Mouse (Mus musculus): ENCODE data around the gene Gsta2. TPM values are rescaled to one million over a fixed set of nuclear protein-coding genes. Genes with fewer than 3 reads are reported as not detected.
"Not testable (repeated sequence)": the region's sequence is repeated elsewhere in the genome, so short reads cannot be mapped to it uniquely, and the experiment has no call there.

The Gsta2 gene
- polyA plus RNA-seq, 1 experiment: not detected

DNA sequence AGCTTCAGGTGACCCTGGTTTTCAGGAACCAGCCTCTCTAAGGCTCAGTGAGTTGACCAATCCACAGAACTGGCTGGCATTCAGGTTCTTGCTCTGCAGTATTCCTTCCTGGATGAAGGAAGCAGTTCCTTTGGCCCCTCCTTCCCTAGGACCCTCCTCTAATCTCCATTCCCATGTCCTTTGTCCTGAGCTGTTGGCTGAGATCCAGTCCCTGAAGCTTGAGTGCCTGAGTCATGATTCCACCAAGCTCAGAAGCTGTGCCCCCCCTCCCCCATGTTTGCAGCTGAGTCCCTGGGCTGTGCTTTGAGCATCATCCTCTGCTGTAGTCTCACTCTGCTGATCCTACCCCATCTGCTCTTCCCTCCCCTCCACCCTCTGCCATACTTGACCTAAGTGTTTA, 18.5 kb downstream of the Gsta2 start:
- not testable (repeated sequence) for DNase-seq (ENCODE audit: low read depth, low spot score)

DNA sequence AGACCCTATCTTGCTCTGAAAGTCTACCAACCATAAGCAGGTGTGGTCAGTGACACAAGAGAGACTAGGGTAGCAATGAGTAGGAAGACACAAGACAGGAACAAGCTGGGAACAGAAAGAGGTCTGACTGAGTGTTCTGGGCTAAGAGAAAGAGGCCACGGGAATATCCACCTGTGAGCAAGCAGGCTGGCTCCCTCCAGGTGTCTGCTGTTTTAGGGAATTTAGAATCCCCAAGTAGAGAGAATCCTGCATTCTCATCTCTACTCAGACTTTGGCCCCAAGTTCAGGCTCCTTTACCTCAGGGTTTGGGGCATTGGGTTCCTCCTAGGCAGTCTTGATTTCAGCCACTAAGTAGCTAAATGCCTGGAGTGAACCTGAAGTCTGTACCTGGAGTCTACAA, 28.3 kb downstream of the Gsta2 start, which contains the start of gene Omt2b:
Gene Omt2b, plus strand, starts transcription at position 301 of the 400 bp plus-strand sequence.
- 69% methylated on average over 1 of the region's 1 CpGs for WGBS
- DNase-seq (ENCODE audit: low read depth, low spot score): not testable (repeated sequence)

DNA sequence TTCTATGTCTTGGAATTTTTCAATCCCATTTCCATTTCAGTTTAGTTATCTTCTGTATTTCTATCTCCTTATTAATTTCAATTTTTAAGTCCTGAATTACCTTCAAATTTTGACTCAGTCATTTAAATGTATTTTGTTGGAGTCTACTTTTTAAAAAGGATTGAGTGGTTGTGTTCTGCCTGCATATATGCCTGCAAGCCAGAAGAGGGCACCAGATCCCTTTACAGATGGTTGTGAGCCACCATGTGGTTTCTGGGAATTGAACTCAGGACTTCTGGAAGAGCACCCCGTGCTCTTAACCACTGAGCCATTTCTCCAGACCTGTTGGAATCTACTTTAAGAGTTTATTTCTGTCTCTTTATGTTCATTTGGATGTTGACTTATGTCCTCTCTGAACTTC, 36.1 kb downstream of the Gsta2 start:
- WGBS: 17% methylated on average over 1 of the region's 1 CpGs
- DNase-seq (ENCODE audit: low read depth, low spot score): no peak

DNA sequence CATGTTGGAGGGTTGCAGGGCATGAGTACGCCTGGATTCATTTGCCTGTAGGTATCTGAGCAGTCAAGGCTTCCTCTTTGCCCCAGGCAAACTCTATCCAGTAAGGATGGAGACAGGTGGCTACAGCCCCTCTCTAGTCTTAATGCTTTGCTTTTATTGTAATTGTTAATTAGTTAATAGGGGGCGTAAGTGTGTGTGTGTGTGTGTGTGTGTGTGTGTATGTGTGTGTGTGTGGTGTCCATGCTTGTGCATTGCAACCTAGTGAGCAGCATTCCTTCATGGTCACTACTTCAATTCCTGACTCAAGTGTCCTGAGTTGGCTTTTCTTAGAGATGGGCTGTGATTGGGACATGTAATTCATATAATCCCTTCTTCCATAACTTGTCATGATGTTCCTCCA, 40.9 kb downstream of the Gsta2 start, which contains the start of gene Omt2a:
Gene Omt2a, minus strand, starts transcription at position 101 of the 400 bp plus-strand sequence.
- 84% methylated on average over 2 of the region's 2 CpGs for WGBS

DNA sequence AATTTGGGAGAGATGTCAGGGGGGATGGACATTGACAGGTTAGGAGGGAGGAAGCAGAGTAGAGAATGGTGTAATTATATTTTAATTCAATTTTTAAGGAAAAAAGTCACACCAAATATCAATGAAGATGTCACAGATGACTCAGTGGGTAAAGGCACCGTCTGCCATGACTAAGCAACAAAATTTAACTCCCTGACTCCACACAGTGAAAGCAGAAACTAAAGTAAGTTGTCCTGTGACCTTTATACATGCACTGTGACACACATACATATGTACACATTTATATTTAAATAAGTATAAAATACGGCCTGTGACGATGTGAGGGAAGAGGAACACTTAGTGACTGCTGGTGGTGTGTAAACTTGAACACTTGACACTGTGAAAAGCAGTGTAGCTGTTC, 47.5 kb downstream of the Gsta2 start:
- WGBS: 47% methylated on average over 3 of the region's 3 CpGs
- not testable (repeated sequence) for DNase-seq (ENCODE audit: low read depth, low spot score)

More for the DNA sequence above, 40.9 kb downstream of the Gsta2 start, which contains the start of gene Omt2a:
- DNase-seq (ENCODE audit: low read depth, low spot score): no peak

DNA sequence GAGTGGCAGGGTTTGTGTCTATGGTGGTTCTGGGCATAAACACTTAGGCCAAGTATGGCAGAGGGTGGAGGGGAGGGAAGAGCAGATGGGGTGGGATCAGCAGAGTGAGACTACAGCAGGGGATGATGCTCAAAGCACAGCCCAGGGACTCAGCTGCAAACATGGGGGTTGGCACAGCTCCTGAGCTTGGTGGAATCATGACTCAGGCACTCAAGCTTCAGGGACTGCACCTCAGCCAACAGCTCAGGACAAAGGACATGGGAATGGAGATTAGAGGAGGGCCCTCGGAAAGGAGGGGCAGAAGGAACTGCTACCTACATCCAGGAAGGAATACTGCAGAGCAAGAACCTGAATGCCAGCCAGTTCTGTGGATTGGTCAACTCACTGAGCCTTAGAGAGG, 56.4 kb downstream of the Gsta2 start:
- WGBS: 33% methylated on average over 1 of the region's 1 CpGs
- DNase-seq (ENCODE audit: low read depth, low spot score): not testable (repeated sequence)

DNA sequence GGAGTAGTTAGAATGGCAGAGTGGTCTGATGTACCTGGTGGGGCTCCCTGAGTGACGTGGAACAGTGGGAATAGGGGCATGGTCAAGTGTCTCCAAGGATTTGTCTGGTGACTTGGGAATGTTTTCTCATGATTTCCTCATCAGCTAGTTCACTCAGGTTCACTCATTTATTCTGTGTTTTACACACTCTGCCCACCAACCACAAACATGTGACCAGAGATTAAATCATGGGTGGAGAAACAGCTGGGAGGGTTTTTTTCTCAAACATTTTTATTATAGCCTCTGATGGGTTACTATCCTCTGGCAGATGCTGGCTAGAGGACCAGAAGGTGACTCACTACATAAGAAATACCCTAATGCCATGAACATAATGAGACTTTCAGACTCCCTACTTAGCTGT, 57.4 kb downstream of the Gsta2 start:
- 85% methylated on average over 1 of the region's 1 CpGs for WGBS
- no peak for DNase-seq (ENCODE audit: low read depth, low spot score)

DNA sequence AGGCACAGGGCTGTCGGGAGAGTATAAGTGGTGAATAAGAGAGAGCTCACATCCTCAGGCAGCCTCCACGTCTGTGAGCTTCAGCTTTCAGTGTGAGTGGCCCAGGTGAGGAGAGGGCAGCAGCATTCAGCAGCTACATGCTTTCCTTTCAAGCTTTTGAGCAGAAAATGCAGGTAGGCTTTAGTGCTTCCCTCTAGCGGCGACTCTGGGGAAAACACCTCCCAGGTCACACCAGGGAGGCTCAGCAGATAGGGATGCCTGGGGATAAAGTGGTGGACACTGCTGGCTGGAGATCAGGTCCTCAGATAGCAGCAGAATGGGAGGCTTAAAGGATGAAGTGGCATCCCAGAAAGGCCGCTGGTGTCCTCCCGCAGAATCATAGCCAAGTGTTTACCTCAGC, 59.5 kb downstream of the Gsta2 start:
- not testable (repeated sequence) for DNase-seq (ENCODE audit: low read depth, low spot score)
- WGBS: 10% methylated on average over 6 of the region's 6 CpGs

DNA sequence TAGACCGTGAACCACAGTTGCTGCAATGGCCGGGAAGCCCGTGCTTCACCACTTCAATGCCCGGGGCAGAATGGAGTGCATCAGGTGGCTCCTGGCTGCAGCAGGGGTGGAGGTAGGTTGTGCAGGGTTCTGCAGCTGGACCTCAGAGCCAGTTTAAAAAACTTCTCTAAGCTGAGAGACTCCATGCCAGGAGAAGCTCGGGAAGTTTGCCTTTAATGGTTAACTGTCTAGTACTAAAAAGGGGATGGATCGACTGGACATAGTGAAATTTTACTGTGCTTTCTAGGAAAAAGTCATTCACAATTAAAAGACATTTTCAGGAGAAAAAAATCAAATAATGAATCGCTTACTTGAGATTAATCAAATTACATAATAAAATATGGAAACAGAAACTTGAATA, 60.8 kb downstream of the Gsta2 start:
- 77% methylated on average over 7 of the region's 7 CpGs for WGBS
- not testable (repeated sequence) for DNase-seq (ENCODE audit: low read depth, low spot score)

DNA sequence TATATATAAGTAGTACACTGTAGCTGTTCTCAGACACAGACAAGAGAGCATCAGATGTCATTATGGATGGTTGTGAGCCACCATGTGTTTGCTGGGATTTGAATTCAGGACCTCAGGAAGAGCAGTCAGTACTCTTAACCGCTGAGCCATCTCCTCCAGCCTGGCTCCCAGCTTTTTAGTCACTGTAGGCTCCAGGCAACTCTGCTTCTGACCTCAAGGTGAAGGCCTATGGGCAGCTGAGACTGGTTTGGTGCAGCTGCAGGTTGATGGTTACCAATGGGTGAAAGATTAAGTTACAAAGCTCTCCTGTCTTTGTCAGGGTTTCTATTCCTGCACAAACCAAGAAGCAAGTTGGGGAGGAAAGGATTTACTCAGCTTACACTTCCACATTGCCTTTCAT, 61.9 kb downstream of the Gsta2 start:
- 67% methylated on average over 1 of the region's 1 CpGs for WGBS
- not testable (repeated sequence) for DNase-seq (ENCODE audit: low read depth, low spot score)

DNA sequence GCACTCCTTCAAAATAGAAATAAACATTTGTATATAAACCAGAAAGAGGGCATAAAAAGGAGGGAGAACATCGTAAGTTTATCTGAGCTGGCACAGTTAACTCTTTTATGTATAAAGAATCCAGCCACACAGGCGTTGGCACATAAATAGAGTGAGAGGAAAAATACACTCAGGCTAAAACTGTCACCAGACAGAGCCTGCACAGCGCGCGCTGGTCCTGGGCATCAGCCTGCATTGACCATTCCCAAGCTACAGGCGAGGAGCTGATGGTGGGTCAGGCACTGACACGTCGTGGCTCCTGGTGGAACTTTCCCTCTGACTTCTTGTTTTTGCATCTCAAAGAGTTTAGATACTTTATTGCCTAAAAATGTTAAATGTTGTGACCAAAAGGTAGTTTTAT, 63.1 kb downstream of the Gsta2 start:
- whole genome bisulfite sequencing: 74% methylated on average over 8 of the region's 8 CpGs
- DNase-seq (ENCODE audit: low read depth, low spot score): not testable (repeated sequence)

DNA sequence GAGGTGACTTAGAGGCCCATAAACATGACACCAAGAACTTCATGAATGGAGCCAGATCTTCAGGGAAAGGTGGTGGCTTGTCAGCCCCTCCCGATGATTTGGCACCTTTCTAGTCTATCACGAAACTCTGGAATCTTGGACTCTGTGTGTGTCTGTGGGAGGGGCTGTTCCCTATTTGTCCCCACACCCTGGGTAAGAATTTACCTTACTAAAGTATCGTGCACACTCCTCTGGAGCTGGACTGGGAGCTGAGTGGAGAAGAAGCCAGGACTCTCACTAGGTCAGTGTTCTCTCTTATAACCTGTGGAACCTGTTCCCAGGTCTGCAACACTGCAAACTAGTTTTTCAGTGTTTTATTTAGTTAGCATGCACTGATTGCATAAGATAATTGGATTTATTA, 65.9 kb downstream of the Gsta2 start, which contains the start of gene Gm10639:
Gene Gm10639, plus strand, starts transcription at position 201 of the 400 bp plus-strand sequence.
- not testable (repeated sequence) for DNase-seq (ENCODE audit: low read depth, low spot score)
- WGBS: 23% methylated on average over 3 of the region's 3 CpGs

DNA sequence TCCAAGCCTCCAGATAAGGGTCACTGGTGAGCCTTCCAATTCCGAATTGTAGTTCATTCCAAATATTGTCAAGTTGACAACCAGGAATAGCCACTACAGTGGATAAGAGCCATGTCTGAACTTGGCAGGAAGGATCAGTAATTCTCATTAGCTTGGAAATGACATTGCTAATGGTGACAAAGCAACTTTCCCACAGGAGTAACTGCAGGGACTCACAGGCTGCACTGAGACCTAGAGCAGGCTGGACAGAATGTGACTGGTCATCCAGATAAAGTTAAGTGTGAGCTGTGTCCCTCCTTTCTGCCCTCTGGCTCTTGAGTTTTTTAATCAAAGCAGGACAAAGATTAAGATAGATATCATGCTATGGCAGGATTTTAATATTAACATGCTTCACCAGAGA, 66.5 kb downstream of the Gsta2 start:
- not testable (repeated sequence) for DNase-seq (ENCODE audit: low read depth, low spot score)
- whole genome bisulfite sequencing: 79% methylated on average over 1 of the region's 1 CpGs

DNA sequence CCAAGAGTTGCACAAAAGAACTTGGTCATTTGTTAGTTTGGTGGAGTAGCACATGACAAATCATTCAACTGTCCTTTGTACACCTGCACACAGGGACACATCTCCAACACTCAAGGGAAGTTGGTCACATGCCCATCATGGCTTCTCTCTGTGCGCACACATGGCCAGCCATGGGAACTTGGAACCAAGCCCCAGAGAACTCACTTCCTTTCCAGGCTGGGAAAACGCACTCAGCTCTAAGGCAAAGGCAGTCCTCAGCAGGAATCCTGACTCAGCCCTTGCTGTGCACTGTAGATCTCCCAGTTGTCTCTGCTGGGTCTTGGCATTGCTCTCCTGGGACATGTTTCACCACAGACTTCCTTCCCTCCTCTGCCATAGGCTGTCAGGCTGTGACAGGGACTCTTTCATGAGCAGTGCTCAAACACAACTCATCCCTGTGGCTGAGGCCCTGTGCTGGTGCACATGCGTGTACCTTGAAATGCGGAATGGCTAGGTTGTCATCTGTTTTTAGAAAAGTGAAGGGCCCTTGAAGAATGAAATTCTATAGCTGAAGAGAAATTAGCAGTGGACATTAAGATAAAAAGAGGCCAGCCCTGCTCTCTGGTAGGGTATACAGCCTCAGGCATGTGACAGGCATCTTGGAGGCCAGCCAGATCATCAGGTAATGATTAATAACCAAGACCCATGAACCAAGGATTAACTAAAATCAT, 73.4 kb downstream of the Gsta2 start:
- 71% methylated on average over 4 of the region's 4 CpGs for WGBS
- not testable (repeated sequence) for DNase-seq (ENCODE audit: low read depth, low spot score)

Other genes with a start within 250 kb of the Gsta2 start
- gene Fbxo9, start 246.7 kb downstream of the Gsta2 start, polyA plus RNA-seq (2012; rRNA removed): 75.3 and 86.7 TPM in 2 replicates
- 18.0 and 29.2 TPM in 2 replicates for gene Ick, start 246.6 kb downstream of the Gsta2 start, polyA plus RNA-seq (2012; rRNA removed)
- 9.5 and 11.3 TPM in 2 replicates for gene Gsta4, start 173.0 kb downstream of the Gsta2 start, polyA plus RNA-seq (2012; rRNA removed)
- gene Gsta1, start 125.1 kb downstream of the Gsta2 start, polyA plus RNA-seq (2012; rRNA removed): 13.2 and 27.3 TPM in 2 replicates
- 1.1 and 3.2 TPM in 2 replicates for gene Gm3776, start 98.7 kb downstream of the Gsta2 start, polyA plus RNA-seq (2012; rRNA removed)
- gene Gm10639, start 65.9 kb downstream of the Gsta2 start, polyA plus RNA-seq (2012; rRNA removed): 0.10 and 0.38 TPM in 2 replicates
- gene Omt2a, start 41.0 kb downstream of the Gsta2 start, polyA plus RNA-seq (2012; rRNA removed): not detected in 2 replicates
- gene Omt2b, start 28.2 kb downstream of the Gsta2 start, polyA plus RNA-seq (2012; rRNA removed): not detected in 2 replicates
- gene Dppa5a, start 12.4 kb upstream of the Gsta2 start, polyA plus RNA-seq (2012; rRNA removed): not detected in 2 replicates
- gene Ooep, start 22.9 kb upstream of the Gsta2 start, polyA plus RNA-seq (2012; rRNA removed): 0.11 TPM in 1 of 2 replicates, not detected in the other
- gene Ddx43, start 40.0 kb upstream of the Gsta2 start, polyA plus RNA-seq (2012; rRNA removed): 0.04 TPM in 1 of 2 replicates, not detected in the other
- 1.2 TPM in 2 replicates for gene Cgas, start 87.4 kb upstream of the Gsta2 start, polyA plus RNA-seq (2012; rRNA removed)
- gene Mto1, start 92.4 kb upstream of the Gsta2 start, polyA plus RNA-seq (2012; rRNA removed): 9.1 and 10.3 TPM in 2 replicates
- not detected in 2 replicates for gene Gm17324, start 93.0 kb upstream of the Gsta2 start, polyA plus RNA-seq (2012; rRNA removed)
- 3,812 and 3,859 TPM in 2 replicates for gene Eef1a1, start 133.4 kb upstream of the Gsta2 start, polyA plus RNA-seq (2012; rRNA removed)
- gene Slc17a5, start 232.3 kb upstream of the Gsta2 start, polyA plus RNA-seq (2012; rRNA removed): 8.3 and 18.0 TPM in 2 replicates